10 mouse cellular contexts compared by ENCODE assay signal in the genomic region with DNA sequence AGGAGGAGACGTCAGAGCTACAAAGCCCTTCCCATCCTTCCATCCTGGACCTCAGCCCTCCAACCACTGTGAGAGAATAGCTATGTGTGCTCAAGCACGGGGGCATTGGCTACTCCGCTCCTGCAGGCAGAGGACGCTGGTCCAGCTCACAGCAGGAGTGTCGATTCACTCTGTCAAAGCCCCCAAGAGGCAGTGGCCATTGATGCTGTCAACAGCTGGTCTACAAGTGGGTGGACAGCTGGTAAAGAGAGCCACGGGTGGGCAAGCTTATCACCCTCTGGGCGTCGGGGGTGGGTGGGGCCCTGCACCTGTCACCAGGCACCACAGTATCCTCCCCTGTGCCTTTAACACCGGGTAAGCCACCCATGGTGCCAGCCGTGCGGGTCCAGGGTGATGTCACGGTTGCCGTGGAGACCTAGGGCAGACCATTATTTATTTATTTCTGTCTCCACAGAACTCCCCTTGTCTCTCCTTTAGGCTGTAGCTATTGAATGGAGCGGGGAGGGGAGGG. TPM values are rescaled to one million over a fixed set of nuclear protein-coding genes. Genes with fewer than 3 reads are reported as not detected.
DNase-seq lines count a peak whose midpoint lies in the region; ATAC-seq lines count a peak whose summit lies in the region.
"Had no signal": no experiment of that assay in that cellular context is flagged by ENCODE, and none has a peak within 500 bp of the region (broad histone marks: within the 10 kb centered on the region; RNA-seq: fewer than 3 reads in every experiment).

No protein-coding gene starts in this region.

- H3K27ac ChIP-seq in heart, embryonic 12.5 days (ENCODE audit: poor library complexity, severe bottlenecking) = no peak overlapping the region
- no peak overlapping the region for H3K27ac ChIP-seq in kidney, embryonic 16.5 days (ENCODE audit: low read length)

- 0 out of 2 replicates have a peak, but pooled peaks cover under 1% of the 10 kb centered on the region for H3K9me3 ChIP-seq in heart, embryonic 12.5 days (replicated peaks)
- no peaks in the 10 kb centered on the region for H3K9me3 ChIP-seq in kidney, embryonic 16.5 days (ENCODE audit: low read length)

- H3K27me3 ChIP-seq in heart, embryonic 12.5 days (replicated peaks) = peaks cover 20% of the 10 kb centered on the region
- H3K27me3 ChIP-seq in kidney, embryonic 16.5 days (ENCODE audit: insufficient read depth, low read length) = no peaks in the 10 kb centered on the region

- no peak overlapping the region for H3K4me2 ChIP-seq in heart, embryonic 12.5 days
- H3K4me2 ChIP-seq in kidney, embryonic 16.5 days (replicated peaks; ENCODE audit: low read depth, low read length) = no peak overlapping the region

- 48% methylated on average over 14 of the region's 14 CpGs for WGBS in heart, embryonic 12.5 days
- 62% methylated on average over 14 of the region's 14 CpGs for WGBS in kidney, embryonic 16.5 days

- no peak for DNase-seq in heart, postnatal 14 days
- peak; percentile 64 to 84 for DNase-seq in left cerebral cortex, postnatal 14 days (ENCODE audit: low spot score in 2 of 2)
- DNase-seq in right cerebral cortex, postnatal 14 days = peak; percentile 58
- DNase-seq in heart, adult 18-20 months = no peak
- no peak for DNase-seq in gastrocnemius, adult 18-20 months (ENCODE audit: low spot score)

- intact Hi-C loops in heart, postnatal 14 days (cut with DNase I) = loop anchor here (5.0 kb wide), 1 partner anchor 39 kb away; no protein-coding TSS in a partner anchor
- intact Hi-C loops in left cerebral cortex, postnatal 14 days (cut with DNase I) = loop anchor here (5.0 kb wide), 1 partner anchor 134 kb away; no protein-coding TSS in a partner anchor

- peaks cover 6% of the 10 kb centered on the region; the same call in 1 of the 2 replicates for H3K4me1 ChIP-seq in heart, embryonic 12.5 days (replicated peaks)
- H3K4me1 ChIP-seq in kidney, embryonic 16.5 days (ENCODE audit: insufficient read depth, low read length) = no peaks in the 10 kb centered on the region

- ATAC-seq in heart, embryonic 12.5 days (ENCODE audit: insufficient number of reproducible peaks, low FRiP score) = peak; percentile 45; the same call in 1 of the 2 replicates
- peak; percentile 60 for ATAC-seq in frontal cortex, adult (ENCODE audit: low TSS enrichment)
- ATAC-seq in kidney, embryonic 16.5 days (ENCODE audit: low FRiP score, low TSS enrichment) = no peak

- no peak overlapping the region for H3K9ac ChIP-seq in heart, embryonic 12.5 days
- H3K9ac ChIP-seq in kidney, embryonic 16.5 days (replicated peaks; ENCODE audit: low read length) = no peak overlapping the region

- H3K4me3 ChIP-seq in heart, embryonic 12.5 days = no peak overlapping the region
- H3K4me3 ChIP-seq in kidney, embryonic 16.5 days (ENCODE audit: low read length) = no peak overlapping the region

- no peaks in the 10 kb centered on the region for H3K36me3 ChIP-seq in heart, embryonic 12.5 days
- H3K36me3 ChIP-seq in kidney, embryonic 16.5 days (ENCODE audit: insufficient read depth, low read length) = no peaks in the 10 kb centered on the region

RNA-seq across cellular contexts. Expression of gene Mmd2, which starts 24.9 kb away (rescaled TPM):
- 0.18 and 0.32 TPM in 2 replicates for polyA plus RNA-seq in heart, embryonic 12.5 days (2016; fragmentation: Nextera tagmentation; extraction: Ambion mirVana)
- under 1 TPM in 1 of 2 experiments, not detected in 1; 0.41 TPM for total RNA-seq in heart, postnatal 14 days (2021)
- 100 to 1,000 TPM; 126 to 127 TPM for total RNA-seq in left cerebral cortex, postnatal 14 days (2021)
- 1 to 10 TPM in 1 of 2 experiments, not detected in 1; 2.1 TPM for total RNA-seq in heart, adult 18-20 months (2021)
- 0.63 and 0.64 TPM in 2 replicates for polyA plus RNA-seq in kidney, embryonic 16.5 days (2015; fragmentation: Nextera tagmentation; extraction: Ambion mirVana)
- total RNA-seq in gastrocnemius, adult 18-20 months (2021) = not detected
- total RNA-seq: CH12.LX had no signal

RNA-seq across cellular contexts. Expression of gene Radil, which starts 32.8 kb away (rescaled TPM):
- polyA plus RNA-seq in heart, embryonic 12.5 days (2016; fragmentation: Nextera tagmentation; extraction: Ambion mirVana) = 9.4 and 10.8 TPM in 2 replicates
- total RNA-seq in heart, postnatal 14 days (2021) = 1 to 10 TPM; 2.8 to 3.7 TPM
- 10 to 100 TPM; 19.2 to 21.2 TPM for total RNA-seq in left cerebral cortex, postnatal 14 days (2021)
- total RNA-seq in heart, adult 18-20 months (2021) = 1 to 10 TPM; 1.4 to 2.1 TPM
- 2.6 and 4.2 TPM in 2 replicates for polyA plus RNA-seq in kidney, embryonic 16.5 days (2015; fragmentation: Nextera tagmentation; extraction: Ambion mirVana)
- total RNA-seq in gastrocnemius, adult 18-20 months (2021) = 1 to 10 TPM; 1.5 TPM
- total RNA-seq: CH12.LX had no signal

RNA-seq across cellular contexts. Expression of gene Wipi2, which starts 43.8 kb away (rescaled TPM):
- polyA plus RNA-seq in heart, embryonic 12.5 days (2016; fragmentation: Nextera tagmentation; extraction: Ambion mirVana) = 35.3 and 36.6 TPM in 2 replicates
- 10 to 100 TPM; 36.1 TPM for total RNA-seq in heart, postnatal 14 days (2021)
- 10 to 100 TPM; 89.6 to 91.7 TPM for total RNA-seq in left cerebral cortex, postnatal 14 days (2021)
- total RNA-seq in heart, adult 18-20 months (2021) = 10 to 100 TPM; 35.7 to 38.8 TPM
- 51.6 TPM in 2 replicates for polyA plus RNA-seq in kidney, embryonic 16.5 days (2015; fragmentation: Nextera tagmentation; extraction: Ambion mirVana)
- 10 to 100 TPM; 30.3 to 32.8 TPM for total RNA-seq in gastrocnemius, adult 18-20 months (2021)

RNA-seq across cellular contexts. Expression of gene Papolb, which starts 53.8 kb away (rescaled TPM):
- polyA plus RNA-seq in heart, embryonic 12.5 days (2016; fragmentation: Nextera tagmentation; extraction: Ambion mirVana) = 0.24 and 0.33 TPM in 2 replicates
- total RNA-seq in heart, postnatal 14 days (2021) = under 1 TPM; 0.17 to 0.22 TPM
- total RNA-seq in left cerebral cortex, postnatal 14 days (2021) = 1 to 10 TPM in 1 of 2 experiments, under 1 TPM in 1; 0.85 to 1.1 TPM
- total RNA-seq in heart, adult 18-20 months (2021) = under 1 TPM in 1 of 2 experiments, not detected in 1; 0.15 TPM
- polyA plus RNA-seq in kidney, embryonic 16.5 days (2015; fragmentation: Nextera tagmentation; extraction: Ambion mirVana) = 0.05 and 0.12 TPM in 2 replicates
- total RNA-seq in gastrocnemius, adult 18-20 months (2021) = under 1 TPM in 1 of 2 experiments, not detected in 1; 0.19 TPM
- total RNA-seq: CH12.LX had no signal
- polyA plus RNA-seq: spleen, adult 2 months had no signal

Comparison
In these comparisons a context has a peak if more than half of its experiments do, and no peak if none do; other contexts are left out.
1. DNase-seq: peak in left cerebral cortex, postnatal 14 days (2 of 2) and right cerebral cortex, postnatal 14 days (single experiment); none in heart, postnatal 14 days (0 of 2), heart, adult 18-20 months (0 of 2) and gastrocnemius, adult 18-20 months (single experiment).
2. RNA of gene Mmd2, which starts 24.9 kb away (total RNA-seq): 126 to 127 TPM in left cerebral cortex, postnatal 14 days; 2.1 TPM in heart, adult 18-20 months, 0.41 TPM in heart, postnatal 14 days and not detected in gastrocnemius, adult 18-20 months; every median in the first group is over 10 times any median in the second.
3. RNA of gene Radil, which starts 32.8 kb away (total RNA-seq): 19.2 to 21.2 TPM in left cerebral cortex, postnatal 14 days; 2.8 to 3.7 TPM in heart, postnatal 14 days, 1.4 to 2.1 TPM in heart, adult 18-20 months and 1.5 TPM in gastrocnemius, adult 18-20 months; every median in the first group is over 4 times any median in the second.